Mouse (Mus musculus) E14TG2a.4 (cell line): ENCODE data around the gene Nucb1.

Experiments
- CTCF ChIP-seq: conservative IDR thresholded peaks from 2 replicates; pipeline ENCODE4 v1.5.1; 2014; ENCODE audit warnings: low read length
- POU5F1 ChIP-seq: IDR thresholded peaks from 2 replicates; pipeline ENCODE4 v1.6.1; 2014; ENCODE audit warnings: low read length, borderline replicate concordance

- no peak for TF ChIP-seq CTCF
- no peak for TF ChIP-seq POU5F1
Observed at GRCm38 (mm10) chr7:45455932-45456696, 54.1 kb downstream of the Nucb1 start.
